Mouse (Mus musculus): ENCODE data around the gene Hhipl1.

The Hhipl1 gene

DNA sequence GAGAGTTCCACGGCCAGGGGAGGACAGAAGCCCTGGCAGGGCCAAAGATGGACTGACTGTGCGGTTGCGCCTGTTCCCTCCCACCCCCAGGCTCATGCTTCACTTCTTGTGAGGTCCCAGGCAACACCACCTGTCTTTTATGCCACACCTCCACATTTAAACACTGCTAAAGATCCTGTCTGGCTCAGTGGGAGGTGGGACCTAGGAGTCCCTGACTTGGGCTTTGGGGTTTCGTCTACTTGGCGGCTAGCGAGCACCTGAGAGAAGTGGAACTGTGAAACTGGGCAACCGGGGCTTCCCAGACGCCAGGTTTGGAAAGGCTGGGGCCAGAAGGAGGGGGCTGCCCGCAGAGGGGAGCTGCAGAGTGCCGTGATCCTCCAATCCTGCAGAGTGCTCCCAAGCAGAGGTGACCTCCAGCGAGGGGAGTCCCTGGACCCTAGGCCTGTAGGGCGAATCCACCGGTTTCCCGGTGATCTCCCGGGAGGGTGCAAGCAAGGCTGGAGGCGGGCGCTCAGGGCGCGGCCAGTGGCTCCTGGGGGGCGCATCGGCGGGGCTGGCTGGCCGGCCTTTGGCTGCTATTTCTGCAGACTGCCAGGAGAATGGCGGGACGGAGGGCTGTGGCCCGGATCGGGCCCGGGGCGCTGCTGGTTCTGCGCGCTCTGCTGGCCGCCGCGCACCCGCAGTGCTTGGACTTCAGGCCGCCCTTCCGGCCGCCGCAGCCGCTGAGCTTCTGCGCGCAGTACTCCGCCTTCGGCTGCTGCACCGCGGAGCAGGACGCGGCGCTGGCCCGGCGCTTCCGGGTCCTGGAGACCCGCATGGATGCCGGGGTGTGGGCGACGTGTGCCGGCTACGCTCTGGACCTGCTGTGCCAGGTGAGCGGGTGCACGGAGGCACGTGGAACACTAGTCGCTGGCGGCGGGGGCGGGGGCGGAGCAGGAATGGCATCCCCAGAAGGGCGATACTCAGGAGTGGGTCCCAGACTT, at the start of gene Hhipl1:
Gene Hhipl1 (plus strand): TSS at position 459 of the 983 bp plus-strand sequence.
- no peak for DNase-seq

DNA sequence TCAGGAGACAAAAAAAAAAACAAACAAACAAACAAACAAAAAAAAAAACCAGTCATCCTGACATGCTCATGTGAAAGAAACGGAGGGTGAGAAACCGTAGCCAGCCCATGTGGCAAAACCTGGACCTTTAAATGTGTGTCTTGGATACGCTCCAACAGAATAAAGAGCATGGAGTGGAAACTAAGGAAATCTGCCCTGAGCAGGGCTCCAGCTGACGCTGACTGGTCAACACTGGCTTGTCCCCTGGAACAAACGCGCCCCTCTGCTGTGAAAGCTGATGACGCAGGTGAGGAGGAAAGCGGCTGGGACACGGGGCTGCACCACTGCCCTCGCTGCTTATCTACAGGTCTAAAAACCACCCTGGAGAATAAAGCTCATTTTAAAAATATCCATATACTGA, 49.3 kb upstream of the Hhipl1 start:
- DNase-seq: no peak

DNA sequence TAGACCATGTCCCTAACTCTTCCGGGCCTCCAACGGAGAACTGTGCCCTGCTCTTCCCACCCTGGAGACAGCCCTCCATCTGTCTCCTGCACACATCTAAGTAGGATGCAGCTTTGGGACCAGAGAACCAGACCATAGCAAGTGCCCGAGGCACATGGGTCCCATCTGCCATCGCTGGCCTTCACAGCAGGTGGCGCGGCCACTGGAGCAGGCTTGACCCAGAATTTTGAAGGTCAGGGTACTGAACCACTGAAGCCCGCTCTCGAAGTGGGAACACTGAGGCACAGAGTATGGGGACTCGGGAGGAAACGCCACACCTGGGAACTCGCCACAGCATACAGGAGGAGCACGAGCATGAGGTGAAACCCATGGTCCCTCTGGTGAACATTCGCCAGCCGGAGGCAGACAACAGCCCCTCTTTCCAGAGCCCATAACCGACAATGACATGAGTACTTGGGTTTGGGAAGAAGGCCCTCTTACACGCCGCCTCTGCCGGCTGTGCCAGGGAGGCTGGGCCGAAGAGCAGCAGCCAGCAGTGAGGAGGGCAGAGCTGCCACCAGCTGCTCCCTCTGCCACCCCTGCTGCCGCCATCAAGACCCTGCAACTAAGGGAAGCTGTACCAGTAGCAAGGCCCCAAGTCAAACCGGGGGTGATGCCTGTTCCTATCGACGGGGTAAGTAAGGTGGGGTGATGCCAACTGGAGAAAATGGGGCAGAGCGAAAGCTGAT, 46.6 kb upstream of the Hhipl1 start:
- no peak for DNase-seq

DNA sequence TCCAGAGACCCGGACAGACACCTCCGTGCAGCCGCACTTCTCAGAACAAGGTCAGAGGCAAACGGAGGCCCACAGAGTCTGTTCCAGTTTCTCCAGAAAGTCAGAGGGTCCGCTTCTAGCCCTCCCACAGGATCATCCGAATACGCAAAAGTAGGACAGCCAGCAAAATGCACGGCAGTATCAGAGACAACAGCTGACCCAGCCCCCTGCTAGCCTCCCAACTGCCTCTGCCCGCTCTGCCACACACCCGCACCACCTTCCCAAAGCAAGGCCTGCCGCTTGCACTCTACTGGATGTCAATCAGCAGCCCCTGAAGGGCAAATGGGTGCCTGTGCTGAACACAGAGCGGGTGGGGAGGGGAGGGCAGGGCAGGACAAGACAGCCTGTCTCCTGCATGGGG, 45.1 kb upstream of the Hhipl1 start:
- DNase-seq: no peak

DNA sequence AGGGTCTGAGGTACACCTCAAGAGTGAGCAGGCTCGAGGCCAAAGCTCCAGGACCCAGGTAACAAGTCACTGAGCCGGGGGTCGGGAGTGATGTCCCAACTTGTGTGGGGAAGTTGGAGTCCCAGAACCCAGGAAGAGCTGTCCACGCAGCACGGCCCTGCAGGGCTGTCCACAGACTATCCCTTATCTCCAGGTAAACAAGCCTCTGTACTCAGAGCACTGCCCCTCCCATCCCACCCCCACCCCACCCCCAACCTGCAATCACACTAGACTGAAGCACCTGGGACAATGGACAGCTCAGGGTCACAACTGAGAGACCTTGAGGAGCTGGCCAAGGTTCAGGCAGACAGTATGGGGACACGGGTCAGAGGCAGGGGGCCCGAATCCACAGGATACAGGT, 41.2 kb upstream of the Hhipl1 start:
- no peak for DNase-seq

DNA sequence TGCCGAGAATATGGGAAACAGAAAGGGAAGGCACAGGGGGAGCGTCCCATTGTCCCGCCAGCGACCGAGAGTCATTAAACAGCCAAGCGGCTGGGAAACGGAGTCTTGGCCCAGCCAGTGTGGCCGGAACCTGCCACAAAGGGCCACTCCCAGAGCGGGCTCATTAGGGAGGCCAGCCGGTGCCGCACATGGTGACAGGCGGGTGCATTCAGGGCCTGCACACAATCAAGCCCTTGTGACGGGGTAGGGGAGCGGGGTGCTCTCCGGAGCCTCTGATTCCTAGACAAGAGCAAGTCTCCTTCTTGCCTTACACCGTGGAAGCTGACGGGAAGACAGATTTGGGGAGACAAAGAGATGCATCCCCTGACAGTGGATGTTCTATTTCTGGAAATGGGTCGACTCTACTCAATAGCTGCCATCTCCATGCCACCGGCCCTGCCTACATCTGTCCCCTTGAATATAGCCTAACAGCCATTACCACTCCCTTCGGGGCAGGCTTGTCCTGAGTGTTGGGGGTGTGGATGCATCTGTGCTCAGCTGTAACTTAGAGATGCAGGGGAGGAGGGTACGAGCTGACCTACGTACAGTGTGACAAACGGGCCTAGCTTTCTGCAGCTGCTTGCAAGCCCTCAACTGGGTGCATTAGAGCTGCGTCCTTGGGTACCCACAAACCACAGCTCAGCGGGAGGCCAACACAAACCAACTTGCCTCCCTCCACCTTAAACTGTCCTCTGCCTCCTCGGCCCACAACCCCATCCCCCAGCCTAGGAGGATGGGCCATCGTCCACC, 40.0 kb upstream of the Hhipl1 start:
- DNase-seq: no peak

DNA sequence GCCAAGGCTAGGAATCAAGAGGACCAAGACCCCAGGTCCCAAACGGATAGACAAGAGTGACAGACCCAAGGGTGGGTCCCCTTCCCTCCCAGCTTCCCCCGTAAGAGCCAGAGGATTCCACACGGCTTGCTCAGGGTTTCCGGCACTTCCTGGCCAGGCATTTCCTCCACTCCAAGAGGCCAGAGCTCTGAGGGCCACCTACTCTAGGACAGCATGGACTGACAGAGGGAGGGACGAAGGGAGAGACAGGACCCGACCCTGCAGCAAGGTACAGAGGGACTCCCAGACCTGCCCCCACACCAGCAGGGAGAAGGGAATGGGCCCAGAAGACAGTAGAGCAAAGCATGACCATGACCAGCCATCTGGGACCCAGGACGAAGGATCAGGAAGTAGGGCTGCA, 38.4 kb upstream of the Hhipl1 start:
- no peak for DNase-seq

DNA sequence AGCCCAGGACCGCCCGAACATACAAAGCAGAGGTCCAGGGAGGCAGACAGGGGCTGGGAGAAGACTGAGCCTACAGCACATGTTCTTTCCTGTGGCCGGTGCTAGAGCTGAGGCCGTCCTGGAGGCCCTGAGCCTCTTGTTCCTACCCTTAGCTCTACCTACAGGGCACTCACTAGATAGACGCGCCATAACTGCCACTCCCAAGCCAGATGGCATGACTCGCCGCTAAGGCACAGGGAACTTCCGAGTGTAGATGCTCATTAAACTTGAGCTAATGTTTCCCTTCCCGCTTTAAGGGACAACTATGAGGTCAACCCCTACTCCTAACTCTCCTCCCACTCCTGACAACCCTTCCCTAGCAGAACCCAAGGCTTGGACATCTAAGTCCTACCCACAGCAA, 37.1 kb upstream of the Hhipl1 start:
- DNase-seq: no peak

DNA sequence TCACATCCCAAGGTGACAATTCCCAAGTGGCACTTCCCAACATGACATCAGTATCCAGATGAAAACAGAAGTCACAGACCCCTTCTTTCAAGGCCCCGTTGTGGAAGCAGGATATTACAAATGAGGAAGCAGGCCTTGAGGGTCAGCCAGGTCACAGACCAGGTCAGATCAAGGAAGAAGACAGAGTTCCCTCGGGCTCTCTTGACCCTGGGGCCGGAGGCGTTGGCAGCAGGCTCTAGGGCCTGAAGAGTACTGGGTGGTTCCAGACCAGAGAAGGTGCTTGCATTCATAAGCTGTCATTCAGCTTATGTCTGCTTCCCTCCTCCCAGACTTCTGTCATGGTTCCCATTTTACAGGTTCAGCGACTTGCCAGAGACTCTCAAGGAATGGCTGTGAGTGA, 36.4 kb upstream of the Hhipl1 start:
- no peak for DNase-seq

DNA sequence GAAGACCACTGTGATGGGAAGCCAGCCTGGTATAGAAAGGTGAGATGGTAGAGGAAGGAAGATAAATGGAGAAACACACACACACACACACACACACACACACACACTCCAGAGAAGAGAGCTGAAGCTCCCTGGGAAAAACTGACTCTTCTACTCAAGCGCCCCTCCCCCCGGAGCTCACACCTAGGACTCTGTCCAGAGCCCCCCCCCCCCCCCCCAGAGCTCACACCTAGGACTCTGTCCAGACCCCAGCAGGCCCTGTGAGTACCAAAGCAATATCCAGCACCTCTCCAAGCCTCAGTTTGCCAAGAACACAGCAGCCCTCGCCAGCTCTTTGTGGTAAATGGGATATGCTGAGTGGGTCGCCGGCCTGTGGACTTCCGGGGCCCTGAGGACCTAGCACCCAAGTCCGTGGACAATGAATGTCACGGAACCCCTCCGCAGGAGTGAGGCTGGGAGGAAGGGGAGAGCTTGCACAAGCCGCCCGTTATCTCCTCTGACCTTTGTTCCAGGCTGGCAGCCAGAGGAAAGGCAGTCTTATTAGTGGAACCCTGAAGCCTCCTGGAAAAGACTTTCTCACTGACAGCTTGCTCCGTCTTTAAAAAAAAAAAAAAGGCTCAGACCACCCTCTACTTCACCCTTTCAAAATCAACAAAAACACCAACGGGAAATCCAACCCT, 35.7 kb upstream of the Hhipl1 start:
- DNase-seq: no peak

DNA sequence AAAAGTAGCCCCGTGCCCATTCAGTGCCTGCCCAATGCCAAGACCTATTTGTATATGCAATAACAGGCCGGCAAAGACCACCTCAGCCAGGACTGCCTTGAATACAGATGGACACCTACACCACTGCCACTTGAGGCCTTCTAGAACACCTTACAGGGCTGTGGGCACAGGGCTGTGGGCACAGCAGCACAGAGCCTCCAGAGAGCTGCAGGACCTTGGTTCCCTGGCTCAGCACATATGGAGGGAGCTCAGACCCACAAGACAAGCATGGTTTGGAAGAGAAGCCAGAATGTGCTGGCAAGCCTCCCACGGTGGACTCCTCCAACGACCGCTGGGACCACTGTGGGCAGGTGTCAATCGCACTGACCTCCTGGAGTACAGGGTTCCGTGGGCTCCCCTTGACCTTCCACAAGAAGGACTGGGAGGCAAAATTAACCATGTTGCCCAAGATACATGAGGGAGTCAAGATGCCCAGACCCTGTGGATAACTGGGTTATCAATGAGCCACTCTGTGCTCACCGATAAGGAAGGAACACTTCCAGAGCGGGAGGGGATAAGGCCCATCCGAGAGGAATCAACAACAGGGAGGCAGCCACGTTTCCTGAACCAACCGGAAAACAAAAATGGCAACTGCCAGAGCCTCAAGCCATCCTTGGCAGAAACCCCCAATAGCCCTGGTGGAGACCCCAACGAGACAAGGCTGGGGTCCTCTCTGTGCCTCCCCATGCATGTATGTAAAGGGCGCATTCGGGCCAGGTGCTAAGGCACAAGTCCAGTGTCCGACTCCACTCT, 34.5 kb upstream of the Hhipl1 start:
- DNase-seq: no peak

DNA sequence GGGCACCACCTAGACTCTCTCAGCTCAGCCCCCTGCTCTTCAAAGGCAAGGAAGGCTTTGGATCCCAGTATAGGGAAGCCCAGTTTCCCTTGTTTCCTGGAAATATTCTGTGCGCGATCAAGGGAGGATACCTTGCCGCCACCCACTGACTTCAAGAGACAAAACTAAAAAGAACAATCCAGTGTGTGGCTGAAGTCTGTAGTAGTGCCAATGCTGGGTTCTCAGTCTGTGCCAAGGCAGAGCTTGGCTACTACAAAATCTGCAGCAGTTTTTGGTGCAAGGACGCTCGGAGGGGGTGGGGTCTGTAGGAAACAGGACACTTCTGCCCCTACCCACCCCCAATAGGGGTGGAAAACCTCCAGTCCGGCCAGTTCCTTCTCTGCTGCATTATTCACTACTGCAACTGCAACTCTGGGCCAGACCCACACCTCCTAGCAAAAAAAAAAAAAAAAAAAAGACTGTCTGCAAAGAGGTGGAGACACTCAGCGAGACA, 33.9 kb upstream of the Hhipl1 start:
- no peak for DNase-seq

DNA sequence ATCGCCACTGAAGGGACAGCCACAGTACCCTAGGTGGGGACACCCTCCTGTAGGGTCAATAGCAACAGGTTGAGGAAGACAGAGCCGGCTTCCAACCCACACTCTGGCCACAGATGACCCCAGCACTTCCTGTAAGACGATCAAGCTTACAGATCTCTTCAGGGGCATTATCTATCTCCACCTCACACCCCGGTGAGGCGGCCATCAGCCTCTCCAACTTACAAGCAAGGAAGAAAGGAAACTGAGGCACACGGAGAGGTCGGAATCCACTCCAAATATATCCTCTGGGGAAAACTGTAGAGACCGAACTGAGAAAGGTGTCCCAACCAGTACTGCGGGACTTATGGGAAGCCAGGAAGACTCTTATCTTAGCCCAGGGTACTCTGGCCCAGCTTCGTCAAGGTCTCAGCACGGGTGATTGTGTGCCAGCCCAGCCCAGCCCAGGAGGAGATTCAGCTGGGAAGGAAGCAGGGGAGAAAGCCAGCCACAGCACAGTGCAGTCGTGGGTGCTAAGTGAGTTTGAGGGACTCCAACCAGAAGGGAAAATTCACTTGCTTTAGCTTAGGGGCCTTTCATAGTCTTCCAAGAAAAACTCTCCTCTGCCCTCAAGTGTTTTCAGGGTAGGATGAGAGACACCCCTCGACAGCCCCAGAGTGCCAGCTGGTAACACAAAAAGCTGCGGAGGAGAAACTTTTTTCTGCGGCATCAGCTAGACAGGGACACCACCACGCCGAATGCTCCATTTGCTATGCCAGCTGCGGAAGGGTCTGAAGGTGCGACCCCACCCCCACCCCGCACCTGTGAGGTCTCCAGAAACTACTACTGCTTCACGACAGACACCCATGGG, 32.4 kb upstream of the Hhipl1 start:
- no peak for DNase-seq

DNA sequence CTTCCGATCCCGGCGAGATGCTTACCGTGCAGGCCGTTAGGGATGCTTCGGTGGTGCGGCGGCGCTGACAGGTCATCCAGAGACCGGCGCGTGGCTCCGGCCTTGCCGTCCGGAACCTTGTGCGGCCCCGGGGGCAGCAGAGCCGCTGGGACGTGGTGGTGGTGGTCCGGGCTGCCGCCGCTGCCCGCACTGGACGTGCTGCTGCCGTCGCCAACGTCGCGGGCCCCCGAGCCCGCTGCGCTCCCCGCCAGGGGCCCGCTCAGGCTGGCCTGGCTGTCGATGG, 31.8 kb upstream of the Hhipl1 start:
- DNase-seq: peak; percentile 60

DNA sequence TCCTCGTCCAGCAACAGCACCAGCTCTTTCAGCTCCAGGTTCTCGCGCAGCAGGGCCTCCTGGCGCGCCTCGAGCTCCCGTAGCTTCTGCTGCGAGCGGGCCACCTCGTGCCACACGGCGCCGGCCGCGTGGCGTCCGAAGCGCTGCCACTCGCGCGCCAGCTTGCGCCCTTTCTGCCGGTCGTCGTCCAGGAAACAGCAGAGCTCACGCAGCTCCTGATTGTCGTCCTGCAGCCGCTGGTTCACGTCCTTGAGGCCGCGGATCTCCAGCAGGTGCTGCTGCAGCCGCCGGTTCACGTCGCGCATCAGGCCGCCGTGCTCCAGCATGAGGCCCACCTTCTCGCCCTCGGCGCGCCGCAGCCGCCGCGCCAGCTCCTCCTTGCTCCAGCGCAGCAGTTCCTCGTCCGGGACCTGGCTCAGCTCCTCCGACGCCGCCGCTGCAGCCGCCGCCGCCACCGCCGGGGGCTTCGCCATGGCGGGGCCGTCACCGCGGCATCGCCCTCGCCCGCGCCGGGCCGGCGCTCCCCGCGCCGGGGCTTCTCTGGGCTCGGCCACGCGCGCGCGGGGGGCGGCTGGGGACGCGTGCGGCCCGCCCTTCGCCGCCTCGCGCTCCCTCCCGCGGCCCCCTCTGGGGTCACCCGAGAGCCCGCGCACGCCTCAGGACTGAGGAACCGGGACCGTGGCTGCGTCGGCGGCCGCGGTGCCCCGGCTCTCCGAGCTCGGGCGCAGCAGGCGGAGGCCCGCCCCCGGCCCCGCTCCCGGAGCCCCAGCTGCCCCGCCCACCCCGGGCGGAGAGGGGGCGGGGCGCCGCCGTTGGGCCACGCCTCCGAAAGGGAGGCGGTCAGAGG, 31.2 kb upstream of the Hhipl1 start, which contains the start of gene Ccdc85c:
Gene Ccdc85c (minus strand): TSS at position 765 of the 847 bp plus-strand sequence.
- DNase-seq: peak; percentile 77

DNA sequence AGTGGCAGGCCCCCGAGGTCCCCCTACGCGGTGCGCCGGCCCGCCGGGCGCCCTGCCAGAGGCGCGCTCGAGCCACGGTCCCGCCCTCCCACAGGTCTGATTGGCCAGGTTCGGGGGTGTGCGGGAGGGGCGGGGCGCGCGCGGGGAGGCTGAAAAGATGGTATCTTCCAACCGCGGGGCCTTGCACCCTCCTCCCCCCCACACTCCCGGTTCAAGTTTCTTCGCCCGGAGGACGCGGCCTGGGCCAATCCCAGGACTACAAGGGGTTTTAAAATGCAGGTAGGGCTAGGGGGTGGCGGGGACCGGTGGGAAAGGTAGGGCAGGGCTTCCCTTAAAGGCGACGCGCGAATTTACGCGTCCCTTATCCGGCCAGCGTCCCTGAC, 30.6 kb upstream of the Hhipl1 start:
- peak; percentile 98 for DNase-seq

DNA sequence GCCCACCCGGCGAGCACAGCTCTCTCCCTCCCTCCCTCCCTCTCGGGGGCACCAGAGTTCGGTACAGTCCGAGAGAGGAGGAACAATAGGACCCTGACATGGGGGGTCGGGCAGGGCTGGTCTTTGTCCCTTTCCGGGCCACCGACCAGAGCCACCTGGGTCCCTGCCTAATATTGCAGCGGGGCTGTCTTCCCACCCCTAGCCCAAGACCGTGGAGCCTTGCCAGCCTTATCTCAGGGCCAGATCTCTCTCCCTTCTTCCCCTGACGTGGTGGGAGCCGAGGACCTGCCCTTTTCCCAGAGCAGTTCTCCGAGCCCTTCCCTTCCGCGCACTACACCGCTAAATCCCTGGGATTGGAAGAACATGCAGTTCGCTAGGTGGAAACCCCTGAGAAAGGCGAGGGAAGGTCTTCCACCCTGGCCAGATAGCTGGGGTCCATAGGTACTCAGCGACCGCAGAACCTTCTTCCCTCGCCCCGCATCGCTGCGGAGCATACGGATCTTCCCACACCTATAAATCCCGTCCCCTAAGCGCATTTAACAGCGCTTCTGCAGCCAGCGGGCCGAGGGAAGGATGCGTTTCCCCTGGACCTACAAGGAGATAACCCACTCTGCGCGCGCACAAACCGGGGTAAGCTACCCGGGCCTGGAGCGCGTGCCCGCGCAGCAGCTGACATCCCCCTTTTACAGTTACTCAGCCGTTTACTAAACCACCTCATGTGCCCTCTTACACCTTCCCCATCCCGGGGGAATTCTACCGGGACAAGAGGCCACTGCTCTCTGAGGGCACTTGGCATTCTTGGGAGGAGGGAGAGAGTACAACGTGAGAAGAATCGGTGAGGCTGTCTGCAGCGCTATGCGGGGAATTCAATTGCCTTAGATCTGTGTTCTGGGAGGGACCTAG, 29.9 kb upstream of the Hhipl1 start:
- DNase-seq: peak; percentile 86

DNA sequence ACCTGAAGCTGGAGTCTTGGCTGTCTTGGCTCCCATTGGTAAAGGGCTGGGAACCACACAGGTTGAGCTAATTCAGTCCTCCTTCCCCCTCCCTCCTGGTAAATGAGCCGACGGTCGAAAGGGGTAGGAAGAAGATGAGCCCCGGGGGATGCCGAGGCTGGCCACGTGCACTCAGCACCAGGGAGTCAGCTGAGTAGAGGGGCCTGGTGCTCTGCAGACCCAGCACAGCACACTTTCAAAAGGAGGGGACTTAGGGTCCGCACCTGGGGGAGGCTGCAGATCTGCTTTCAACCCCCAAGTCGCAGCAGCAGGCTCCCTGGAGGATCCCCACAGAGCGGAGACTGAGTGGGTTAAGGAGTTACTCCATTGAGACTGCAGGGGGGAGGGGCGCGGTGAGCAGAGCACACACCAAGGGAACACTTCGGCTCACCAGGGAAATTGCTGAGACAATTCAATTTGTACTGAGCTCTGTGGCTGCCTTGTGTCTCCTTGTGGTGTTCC, 28.7 kb upstream of the Hhipl1 start:
- DNase-seq: peak; percentile 50
